Mouse (Mus musculus): ENCODE measurements around the gene Mt2. TPM values are rescaled to one million over a fixed set of nuclear protein-coding genes. Genes with fewer than 3 reads are reported as not detected.

Gene Mt2
- polyA plus RNA-seq, 1 experiment from 2014 or later, result 178 TPM

- Histone ChIP-seq H3K27ac (no peak overlapping the region), H3K27me3 (peaks cover 98% of the 10 kb centered on the region)
- 23% methylated on average over 7 of the region's 7 CpGs for WGBS
These were observed 2.3 kb downstream of the Mt2 start for GRCm38 (mm10) chr8:94174619-94175213.

DNA sequence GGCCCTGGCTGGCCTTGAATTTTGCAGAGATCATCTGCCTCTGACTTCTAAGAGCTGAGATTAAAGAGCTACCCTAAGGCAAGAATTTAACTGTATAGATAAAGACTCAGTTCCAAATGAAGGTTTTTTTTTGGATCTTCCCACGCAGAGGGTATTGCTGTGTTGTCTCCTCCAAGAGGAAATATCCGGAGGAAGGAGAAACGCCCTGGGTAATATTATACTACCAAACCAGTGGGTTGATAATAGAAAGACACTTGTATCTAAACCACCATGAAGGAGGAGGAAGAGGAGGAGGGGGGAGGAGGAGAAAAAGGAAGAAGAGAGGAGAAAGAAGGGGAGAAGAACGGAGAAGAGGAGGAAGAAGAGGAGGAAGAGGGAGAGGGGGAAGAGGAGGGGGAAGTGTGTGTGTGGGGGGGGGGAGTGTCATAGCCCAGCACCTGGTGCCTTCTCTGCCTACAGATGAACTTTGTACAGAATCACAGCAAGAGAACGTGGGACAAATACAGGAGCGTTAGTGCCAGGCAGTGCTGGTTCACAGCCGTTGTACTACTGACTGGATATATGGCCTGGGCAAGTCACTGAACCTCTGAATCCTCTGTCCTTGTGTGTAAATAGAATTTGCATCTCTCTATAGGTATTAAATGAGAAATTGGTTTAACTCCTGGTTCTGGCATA is 5.4 kb downstream of the Mt2 start:
- no peak overlapping the region; the same call in 1 of the 2 replicates for H3K4me2 ChIP-seq
- H3K27ac ChIP-seq, result no peak overlapping the region
- H3K4me1 ChIP-seq, result peaks cover 31% of the 10 kb centered on the region
- H3K4me3 ChIP-seq (replicated peaks), result no peak overlapping the region
- WGBS, result 47% methylated on average over 7 of the region's 7 CpGs
- H3K27me3 ChIP-seq, result peaks cover 97% of the 10 kb centered on the region
- H3K9ac ChIP-seq, result no peak overlapping the region
- H3K9me3 ChIP-seq (replicated peaks), result no peaks in the 10 kb centered on the region
- H3K36me3 ChIP-seq, result no peaks in the 10 kb centered on the region
- no peak for ATAC-seq (replicated peaks; ENCODE audit: low FRiP score)

More at GRCm38 (mm10) chr8:94174619-94175213, 2.3 kb downstream of the Mt2 start:
- Histone ChIP-seq H3K4me2 (no peak overlapping the region), H3K4me1 (peaks cover 37% of the 10 kb centered on the region), H3K9ac (no peak overlapping the region), H3K36me3 (no peaks in the 10 kb centered on the region), H3K9me3 (replicated peaks) (no peaks in the 10 kb centered on the region), H3K4me3 (replicated peaks) (no peak overlapping the region)
- no peak for ATAC-seq (replicated peaks; ENCODE audit: low FRiP score)

- Histone ChIP-seq H3K9me3 (replicated peaks) (no peaks in the 10 kb centered on the region), H3K9ac (peak within 1 kb of the TSS; percentile 46), H3K36me3 (no peaks in the 10 kb centered on the region), H3K27ac (peak within 1 kb of the TSS; percentile 54; the same call in 1 of the 2 replicates), H3K4me1 (peaks cover 36% of the 10 kb centered on the region), H3K27me3 (peaks cover 97% of the 10 kb centered on the region), H3K4me2 (peak within 1 kb of the TSS; percentile 90), H3K4me3 (replicated peaks) (peak within 1 kb of the TSS; percentile 52)
- peak; percentile 88 for ATAC-seq (replicated peaks; ENCODE audit: low FRiP score)
- under 1% methylated on average over 50 of the region's 50 CpGs for WGBS
These were observed 6.6 kb downstream of the Mt2 start, which contains the start of gene Mt1 for GRCm38 (mm10) chr8:94178857-94179712. TSS of gene Mt1 (plus strand) at chr8:94179082.

- Histone ChIP-seq H3K4me3 (replicated peaks) (peak overlapping the region; percentile 52), H3K4me2 (peak overlapping the region; percentile 90), H3K9me3 (replicated peaks) (no peaks in the 10 kb centered on the region), H3K27ac (no peak overlapping the region), H3K9ac (peak overlapping the region; percentile 46), H3K27me3 (peaks cover 96% of the 10 kb centered on the region), H3K4me1 (peaks cover 43% of the 10 kb centered on the region), H3K36me3 (no peaks in the 10 kb centered on the region)
- no peak for ATAC-seq (replicated peaks; ENCODE audit: low FRiP score)
- 5% methylated on average over 25 of the region's 25 CpGs for WGBS
These were observed 7.5 kb downstream of the Mt2 start for GRCm38 (mm10) chr8:94179713-94180560.

DNA sequence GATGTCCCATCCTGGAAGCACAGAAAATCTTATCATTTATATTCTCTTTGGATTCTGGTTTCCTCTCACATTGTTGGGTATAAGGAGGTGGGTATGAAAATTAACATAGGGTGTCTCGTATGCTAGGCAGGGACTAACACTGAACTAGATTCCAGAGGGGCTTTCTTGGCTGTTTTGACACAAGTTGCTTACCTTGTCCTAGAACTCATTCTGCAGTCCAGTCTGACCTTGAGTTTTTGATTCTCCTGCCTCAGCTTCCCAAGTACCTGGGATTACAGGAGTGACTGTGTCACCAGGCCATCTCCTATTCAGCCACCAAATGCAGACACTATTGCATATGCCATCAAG is 8.1 kb downstream of the Mt2 start:
- H3K4me3 ChIP-seq (replicated peaks), result peak overlapping the region; percentile 52; the same call in 1 of the 2 replicates
- H3K36me3 ChIP-seq, result no peaks in the 10 kb centered on the region
- H3K4me2 ChIP-seq, result peak overlapping the region; percentile 90
- H3K27ac ChIP-seq, result no peak overlapping the region
- H3K9ac ChIP-seq, result no peak overlapping the region
- H3K27me3 ChIP-seq, result peaks cover 94% of the 10 kb centered on the region
- WGBS, result 86% methylated on average over 1 of the region's 1 CpGs
- peaks cover 43% of the 10 kb centered on the region for H3K4me1 ChIP-seq
- H3K9me3 ChIP-seq (replicated peaks), result no peaks in the 10 kb centered on the region
- ATAC-seq (replicated peaks; ENCODE audit: low FRiP score), result no peak

- Histone ChIP-seq H3K4me1 (peaks cover 59% of the 10 kb centered on the region), H3K9ac (no peak overlapping the region), H3K27ac (peak overlapping the region; percentile 52), H3K4me2 (peak overlapping the region; percentile 58), H3K4me3 (replicated peaks) (peak overlapping the region; percentile 30), H3K27me3 (peaks cover 94% of the 10 kb centered on the region), H3K9me3 (replicated peaks) (no peaks in the 10 kb centered on the region), H3K36me3 (no peaks in the 10 kb centered on the region)
- WGBS, result 62% methylated on average over 13 of the region's 13 CpGs
- ATAC-seq (replicated peaks; ENCODE audit: low FRiP score), result no peak
These were observed 9.8 kb downstream of the Mt2 start for GRCm38 (mm10) chr8:94182055-94182929.

DNA sequence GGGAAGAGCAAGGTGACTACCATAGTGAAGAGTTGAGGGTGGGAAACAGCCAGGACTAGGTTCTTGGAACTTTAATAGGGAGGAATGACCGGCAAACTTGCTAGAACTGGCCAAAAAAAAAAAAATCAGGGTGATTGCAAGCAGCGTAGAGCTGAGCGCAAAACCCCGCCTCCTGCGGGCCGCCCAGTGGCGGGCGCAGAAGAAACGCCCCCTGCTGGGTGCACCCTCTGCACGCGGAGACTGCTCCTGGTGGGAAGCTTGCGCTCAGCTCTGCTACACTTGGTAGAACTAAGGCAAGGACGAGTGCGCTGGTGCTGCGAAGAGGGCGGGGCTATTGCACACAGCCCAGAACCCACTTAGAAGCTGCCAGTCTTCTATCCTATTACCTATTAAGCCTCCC is 10.7 kb downstream of the Mt2 start:
- no peaks in the 10 kb centered on the region for H3K36me3 ChIP-seq
- peak; percentile 76 for ATAC-seq (replicated peaks; ENCODE audit: low FRiP score)
- H3K4me1 ChIP-seq, result peaks cover 63% of the 10 kb centered on the region
- peaks cover 93% of the 10 kb centered on the region for H3K27me3 ChIP-seq
- H3K4me3 ChIP-seq (replicated peaks), result peak overlapping the region; percentile 30
- H3K9ac ChIP-seq, result no peak overlapping the region
- 0% methylated on average over 16 of the region's 16 CpGs for WGBS
- peak overlapping the region; percentile 70 for H3K27ac ChIP-seq
- no peaks in the 10 kb centered on the region for H3K9me3 ChIP-seq (replicated peaks)
- peak overlapping the region; percentile 58 for H3K4me2 ChIP-seq

DNA sequence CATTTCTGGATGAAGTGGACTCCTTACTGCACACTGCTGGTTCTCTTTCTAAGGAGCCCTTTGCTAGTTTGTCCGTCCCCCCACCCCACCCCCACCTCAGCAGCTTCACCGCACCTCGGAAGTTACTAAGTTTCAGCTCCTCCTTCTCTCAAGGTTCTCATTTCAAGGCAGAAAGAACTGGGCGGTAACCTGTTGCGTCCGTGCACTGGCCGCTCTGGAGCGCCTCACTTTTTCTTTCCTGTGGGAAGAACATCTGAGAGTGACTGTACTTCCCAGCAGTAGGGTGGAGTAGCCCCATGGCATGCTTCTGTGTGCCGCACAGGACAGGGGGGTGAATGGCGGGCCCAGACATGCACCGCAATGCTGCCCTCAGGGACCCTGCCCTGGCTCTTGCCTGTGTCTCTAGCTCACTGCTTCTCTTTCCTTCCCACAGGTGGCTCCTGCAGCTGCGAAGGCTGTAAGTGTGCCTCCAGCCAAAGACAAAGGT is 11.9 kb downstream of the Mt2 start:
- H3K27ac ChIP-seq, result peak overlapping the region; percentile 70
- H3K4me2 ChIP-seq, result peak overlapping the region; percentile 58
- no peak overlapping the region for H3K9ac ChIP-seq
- no peaks in the 10 kb centered on the region for H3K36me3 ChIP-seq
- H3K27me3 ChIP-seq, result peaks cover 80% of the 10 kb centered on the region
- 11% methylated on average over 12 of the region's 12 CpGs for WGBS
- 0 out of 2 replicates have a peak, but pooled peaks have one; percentile 10 for ATAC-seq (replicated peaks; ENCODE audit: low FRiP score)
- peaks cover 59% of the 10 kb centered on the region for H3K4me1 ChIP-seq
- no peak overlapping the region for H3K4me3 ChIP-seq (replicated peaks)
- H3K9me3 ChIP-seq (replicated peaks), result no peaks in the 10 kb centered on the region

DNA sequence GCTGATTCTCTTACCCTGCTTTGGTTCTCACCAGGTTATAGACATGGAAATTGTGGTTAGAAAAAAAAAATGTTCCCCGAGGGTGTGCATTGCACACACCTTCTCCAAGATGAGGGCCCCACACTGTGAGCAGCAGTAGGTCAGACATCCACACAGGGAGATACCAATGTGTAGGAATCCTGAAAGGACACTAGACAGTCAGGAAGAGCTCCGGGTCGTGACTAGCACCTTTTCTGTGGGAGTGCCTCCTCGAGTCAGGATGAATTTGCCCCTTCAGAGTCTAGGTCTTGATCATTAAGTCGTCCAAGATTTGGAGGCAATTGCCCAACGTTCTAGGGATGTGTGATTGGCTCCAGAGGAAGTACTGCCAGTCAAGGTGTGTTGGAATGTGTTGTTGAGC is 13.3 kb downstream of the Mt2 start:
- WGBS, result 58% methylated on average over 6 of the region's 6 CpGs
- Histone ChIP-seq H3K27me3 (peaks cover 66% of the 10 kb centered on the region), H3K36me3 (no peaks in the 10 kb centered on the region), H3K4me2 (no peak overlapping the region), H3K9ac (no peak overlapping the region), H3K4me3 (replicated peaks) (no peak overlapping the region), H3K4me1 (peaks cover 53% of the 10 kb centered on the region), H3K9me3 (replicated peaks) (no peaks in the 10 kb centered on the region), H3K27ac (0 out of 2 replicates have a peak overlapping the region, but pooled peaks have one; percentile 6)
- ATAC-seq (replicated peaks; ENCODE audit: low FRiP score), result no peak

- H3K27ac ChIP-seq, result 0 out of 2 replicates have a peak overlapping the region, but pooled peaks have one; percentile 6
- no peak overlapping the region for H3K9ac ChIP-seq
These were observed 14.1 kb downstream of the Mt2 start for GRCm38 (mm10) chr8:94186542-94186941.

More at GRCm38 (mm10) chr8:94186542-94186941, 14.1 kb downstream of the Mt2 start:
- peak; percentile 53 for ATAC-seq (replicated peaks; ENCODE audit: low FRiP score)
- Histone ChIP-seq H3K4me2 (peak overlapping the region; percentile 51), H3K36me3 (no peaks in the 10 kb centered on the region), H3K4me3 (replicated peaks) (peak overlapping the region; percentile 15), H3K9me3 (replicated peaks) (no peaks in the 10 kb centered on the region), H3K4me1 (peaks cover 59% of the 10 kb centered on the region), H3K27me3 (peaks cover 61% of the 10 kb centered on the region)
- WGBS, result 4% methylated on average over 17 of the region's 17 CpGs
